Mouse (Mus musculus) neural tube, embryonic 15.5 days (tissue): ENCODE measurements around the gene 9930022D16Rik. TPM values are rescaled to one million over a fixed set of nuclear protein-coding genes. Genes with fewer than 3 reads are reported as not detected.

Source experiments
- ATAC-seq: fragments of 200-750 bp; cut with Nextera tagmentation; 2 replicates; pipeline ENCODE4 v1.8.0; 2017; ENCODE audit warnings: mild to moderate bottlenecking, moderate TSS enrichment, moderate library complexity; ENCODE audit not compliant: low FRiP score
- H3K27ac ChIP-seq: fragments of 300-500 bp; sonication (generic); replicated peaks from 2 replicates; pipeline ENCODE4 v1.5.1; 2015; ENCODE audit warnings: mild to moderate bottlenecking, inconsistent platforms
- H3K27me3 ChIP-seq: fragments of 300-500 bp; sonication (generic); replicated peaks from 2 replicates; pipeline ENCODE4 v1.6.1; 2015; ENCODE audit warnings: inconsistent platforms
- H3K36me3 ChIP-seq: fragments of 300-500 bp; sonication (generic); 2 replicates; pipeline ENCODE4 v1.6.1; 2015; ENCODE audit warnings: inconsistent platforms
- H3K4me1 ChIP-seq: fragments of 300-500 bp; sonication (generic); 2 replicates; pipeline ENCODE4 v1.6.1; 2015; ENCODE audit warnings: inconsistent platforms
- H3K4me2 ChIP-seq: fragments of 300-500 bp; sonication (generic); 2 replicates; pipeline ENCODE4 v1.6.1; 2015; ENCODE audit warnings: inconsistent platforms, mild to moderate bottlenecking, moderate library complexity
- H3K4me3 ChIP-seq: fragments of 300-500 bp; sonication (generic); replicated peaks from 2 replicates; pipeline ENCODE4 v1.5.1; 2015; ENCODE audit warnings: mild to moderate bottlenecking, inconsistent platforms
- H3K9ac ChIP-seq: fragments of 300-500 bp; sonication (generic); replicated peaks from 2 replicates; pipeline ENCODE4 v1.6.1; 2015; ENCODE audit warnings: mild to moderate bottlenecking, inconsistent platforms
- H3K9me3 ChIP-seq: fragments of 300-500 bp; sonication (generic); replicated peaks from 2 replicates; pipeline ENCODE4 v1.6.1; 2016; ENCODE audit warnings: inconsistent platforms
- WGBS: fragments of 180-500 bp; shearing (Covaris S2); methylation state at CpG from one replicate; pipeline ENCODE4 v1.1.7; 2015; ENCODE audit warnings: mixed read lengths; 5-methylcytosine and 5-hydroxymethylcytosine counted together
- microRNA-seq: library from miRNA; unstranded; fragments of <30 nt; microRNA quantifications from one replicate; pipeline ENCODE4, GENCODE M21; 2017
- polyA plus RNA-seq: library from polyadenylated mRNA; unstranded; fragments of >200 nt; fragmentation: Nextera tagmentation; extraction: Ambion mirVana; gene quantifications from 2 replicates; pipeline ENCODE4 v1.2.1, GENCODE M21; 2015

9930022D16Rik gene
- polyA plus RNA-seq, 1 experiment from 2014 or later, result 0.05 TPM

GRCm38 (mm10) chr11:109460586-109460985 lies 46.9 kb downstream of the 9930022D16Rik start:
- Histone ChIP-seq H3K4me1 (no peaks in the 10 kb centered on the region), H3K9ac (no peak overlapping the region), H3K4me2 (no peak overlapping the region), H3K27ac (no peak overlapping the region), H3K9me3 (no peaks in the 10 kb centered on the region), H3K36me3 (no peaks in the 10 kb centered on the region), H3K27me3 (no peaks in the 10 kb centered on the region), H3K4me3 (no peak overlapping the region)
- no peak for ATAC-seq
- WGBS, result 82% methylated on average over 5 of the region's 5 CpGs

- WGBS, result 94% methylated on average over 4 of the region's 4 CpGs
- Histone ChIP-seq H3K9me3 (no peaks in the 10 kb centered on the region), H3K4me3 (no peak overlapping the region), H3K9ac (no peak overlapping the region), H3K27ac (no peak overlapping the region), H3K36me3 (no peaks in the 10 kb centered on the region), H3K4me2 (no peak overlapping the region), H3K4me1 (no peaks in the 10 kb centered on the region), H3K27me3 (no peaks in the 10 kb centered on the region)
- ATAC-seq, result no peak
These were observed 51.4 kb downstream of the 9930022D16Rik start for GRCm38 (mm10) chr11:109465068-109465467.

DNA sequence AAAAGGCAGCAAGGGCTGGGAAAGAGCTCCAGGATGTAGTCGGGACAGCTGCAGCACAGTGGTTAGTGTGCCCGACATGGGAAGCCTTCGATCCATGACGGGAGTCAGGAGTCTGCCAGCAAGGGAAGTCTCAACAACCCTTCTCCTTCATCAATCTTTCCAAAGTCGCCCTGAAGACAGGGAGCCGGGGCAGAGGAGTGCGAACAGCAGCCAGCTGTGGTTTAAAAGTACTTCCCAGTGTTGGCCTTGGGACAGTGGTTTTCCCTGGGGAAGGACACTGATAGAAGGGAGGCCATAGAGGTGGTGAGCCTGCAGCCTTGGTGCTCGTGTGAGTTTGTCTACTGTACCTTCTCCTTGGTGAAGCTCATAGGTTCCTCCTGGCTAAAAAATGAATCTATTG lies 53.3 kb downstream of the 9930022D16Rik start:
- Histone ChIP-seq H3K9ac (no peak overlapping the region), H3K4me1 (peaks cover 12% of the 10 kb centered on the region), H3K4me3 (no peak overlapping the region), H3K4me2 (no peak overlapping the region), H3K36me3 (no peaks in the 10 kb centered on the region), H3K9me3 (no peaks in the 10 kb centered on the region), H3K27ac (no peak overlapping the region), H3K27me3 (no peaks in the 10 kb centered on the region)
- no peak for ATAC-seq
- 91% methylated on average over 8 of the region's 8 CpGs for WGBS

- Histone ChIP-seq H3K9ac (no peak overlapping the region), H3K4me3 (no peak overlapping the region), H3K27me3 (no peaks in the 10 kb centered on the region), H3K4me2 (no peak overlapping the region), H3K4me1 (peaks cover 17% of the 10 kb centered on the region), H3K9me3 (no peaks in the 10 kb centered on the region), H3K27ac (no peak overlapping the region), H3K36me3 (no peaks in the 10 kb centered on the region)
- no peak for ATAC-seq
- WGBS, result 91% methylated on average over 5 of the region's 5 CpGs
These were observed 54.4 kb downstream of the 9930022D16Rik start for GRCm38 (mm10) chr11:109468133-109468532.

Small RNA genes within 50 kb of the gene (microRNA-seq; reads per million reads assigned to microRNA genes)
- not detected for gene Gm25540

Other genes with a start within 250 kb of the 9930022D16Rik start
- gene Rgs9, start 115.8 kb upstream of the 9930022D16Rik start, polyA plus RNA-seq, result 12.3 and 12.6 TPM in 2 replicates
- 16.8 and 20.2 TPM in 2 replicates for gene Gna13, start 51.1 kb upstream of the 9930022D16Rik start, polyA plus RNA-seq
- 50.1 and 50.7 TPM in 2 replicates for gene Amz2, start 12.0 kb downstream of the 9930022D16Rik start, polyA plus RNA-seq
- 2.8 and 3.2 TPM in 2 replicates for gene Arsg, start 59.5 kb downstream of the 9930022D16Rik start, polyA plus RNA-seq
- 3.7 and 4.2 TPM in 2 replicates for gene Slc16a6, start 59.7 kb downstream of the 9930022D16Rik start, polyA plus RNA-seq
- gene Wipi1, start 198.1 kb downstream of the 9930022D16Rik start, polyA plus RNA-seq, result 16.7 and 22.5 TPM in 2 replicates
- 451 and 458 TPM in 2 replicates for gene Prkar1a, start 235.5 kb downstream of the 9930022D16Rik start, polyA plus RNA-seq